Mouse (Mus musculus) thymus, adult 2 months (tissue): ENCODE data around the gene Ints5.

ENCODE experiments used
- CTCF ChIP-seq: fragments of 200-500 bp; IDR thresholded peaks from 2 replicates; pipeline ENCODE4 v1.5.1; 2012; ENCODE audit warnings: mild to moderate bottlenecking, control low read depth, low read length, moderate library complexity, borderline replicate concordance; ENCODE audit not compliant: control insufficient read depth, poor library complexity, insufficient read depth; ENCODE audit errors: extremely low read depth
- POLR2A ChIP-seq: fragments of 200-500 bp; IDR thresholded peaks from 2 replicates; pipeline ENCODE4 v1.6.1; 2012; ENCODE audit warnings: mild to moderate bottlenecking, low read length, control low read depth, moderate library complexity; ENCODE audit not compliant: control insufficient read depth, poor library complexity, insufficient read depth; ENCODE audit errors: extremely low read depth

DNA sequence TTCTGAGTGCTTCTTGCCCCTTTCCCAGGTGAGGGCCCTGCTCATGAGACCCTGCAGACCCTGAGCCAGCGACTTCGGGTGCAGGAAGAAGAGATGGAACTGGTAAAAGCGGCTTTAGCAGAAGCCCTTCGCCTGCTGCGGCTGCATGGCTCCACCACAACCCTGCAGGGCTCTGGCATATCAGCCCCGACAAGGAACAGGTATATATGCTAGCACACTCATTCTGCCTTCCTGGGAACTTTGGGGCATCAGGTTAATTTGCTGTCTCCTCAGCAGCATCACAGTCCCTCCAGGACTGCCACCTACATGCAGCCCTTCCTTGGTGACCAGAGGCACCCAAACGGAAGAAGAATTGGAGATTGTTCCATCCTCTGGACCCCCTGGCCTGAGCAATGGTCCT, 38.0 kb downstream of the Ints5 start:
- no peak for TF ChIP-seq POLR2A
- TF ChIP-seq CTCF, result no peak
